Mouse (Mus musculus) layer of hippocampus, adult 11-12 months (tissue): ENCODE measurements around the gene Rasl12.

Experiments
- DNase-seq: peaks from one replicate; pipeline ENCODE4 v3.0.0; 2022; ENCODE audit warnings: low spot score

The Rasl12 gene

GRCm38 (mm10) chr9:65392638-65393364, 5.5 kb upstream of the Rasl12 start:
- peak; percentile 71 for DNase-seq

DNA sequence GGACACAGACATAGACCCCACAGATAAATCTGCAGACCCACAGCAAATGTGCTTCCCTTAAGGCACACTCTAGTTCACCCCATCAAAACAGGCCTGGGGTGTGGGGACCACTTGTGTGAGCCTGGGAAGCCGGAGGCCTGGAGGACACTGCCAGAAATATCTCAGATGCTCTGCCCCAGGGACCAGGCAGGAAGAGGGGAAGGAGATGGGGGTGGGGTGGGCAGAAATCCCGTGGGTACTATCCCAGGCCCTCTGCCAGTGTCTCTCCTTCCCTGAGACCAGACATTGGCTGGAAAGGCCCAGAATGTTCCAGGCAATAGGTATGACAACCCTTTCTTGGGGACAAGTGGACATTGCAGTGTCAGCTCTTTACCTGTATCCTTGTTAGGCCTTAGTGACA, 4.7 kb upstream of the Rasl12 start:
- no peak for DNase-seq

DNA sequence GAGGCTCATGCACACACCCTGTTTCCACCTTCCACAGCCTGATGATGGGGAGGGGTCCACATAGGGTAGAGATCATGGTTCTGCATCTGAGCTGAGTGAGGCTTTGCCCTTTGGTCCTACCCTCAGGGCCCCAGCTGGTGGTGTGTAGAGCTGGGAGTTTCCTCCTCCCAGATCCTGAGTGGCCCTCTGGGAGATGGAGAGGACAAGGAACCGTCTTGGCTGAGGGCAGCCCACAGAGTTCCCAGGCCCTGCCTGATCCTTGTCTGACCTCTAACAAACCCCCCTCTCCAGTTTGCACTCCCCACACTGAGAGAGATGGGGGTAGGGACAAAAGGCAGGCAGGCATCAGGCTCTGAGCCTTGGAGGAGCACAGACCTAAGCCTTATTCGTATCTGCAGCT, 3.9 kb upstream of the Rasl12 start:
- no peak for DNase-seq

- DNase-seq, result no peak
Measured at GRCm38 (mm10) chr9:65399934-65400333, 1.6 kb downstream of the Rasl12 start.

DNA sequence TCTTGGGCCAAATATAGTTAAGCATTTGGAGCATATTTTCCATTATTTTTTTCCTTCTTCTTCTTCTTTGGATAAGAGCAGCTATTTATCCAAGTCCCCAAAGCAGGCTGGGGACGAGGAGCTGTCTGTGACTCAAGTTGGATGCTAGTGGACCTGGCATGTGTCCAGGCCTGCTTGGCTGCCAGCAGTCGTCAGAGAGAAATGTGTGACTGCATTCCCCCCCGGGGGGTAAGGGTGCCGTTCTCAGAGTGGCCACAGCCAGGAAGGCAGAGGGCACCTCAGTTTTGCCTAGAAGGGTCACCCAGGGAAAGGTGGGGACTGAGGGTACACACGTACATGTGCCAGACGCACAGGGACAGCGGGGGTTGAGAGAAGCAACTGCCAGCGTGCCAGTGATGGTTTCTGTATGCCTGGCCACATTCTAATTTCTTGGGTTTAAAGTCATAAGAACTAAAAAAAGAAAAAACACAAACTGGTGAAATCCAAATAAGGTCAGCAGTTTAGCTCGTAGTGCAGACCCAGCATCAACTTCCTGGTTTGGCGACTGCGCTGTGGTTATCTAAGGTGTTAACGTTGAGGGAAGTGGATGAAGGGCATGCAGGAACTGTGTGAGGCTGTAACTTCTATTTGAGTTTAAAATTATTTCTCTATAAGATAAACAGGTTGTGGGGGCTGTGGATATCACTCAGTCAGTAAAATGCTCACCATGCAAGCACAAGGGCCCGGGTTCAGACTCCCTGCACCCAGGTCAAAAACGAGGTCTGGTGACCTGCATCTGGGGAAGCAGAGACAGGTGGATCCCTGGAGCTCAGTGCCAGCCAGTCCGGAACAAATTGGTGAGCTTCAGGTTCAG, 6.3 kb downstream of the Rasl12 start:
- DNase-seq, result peak; percentile 72

DNA sequence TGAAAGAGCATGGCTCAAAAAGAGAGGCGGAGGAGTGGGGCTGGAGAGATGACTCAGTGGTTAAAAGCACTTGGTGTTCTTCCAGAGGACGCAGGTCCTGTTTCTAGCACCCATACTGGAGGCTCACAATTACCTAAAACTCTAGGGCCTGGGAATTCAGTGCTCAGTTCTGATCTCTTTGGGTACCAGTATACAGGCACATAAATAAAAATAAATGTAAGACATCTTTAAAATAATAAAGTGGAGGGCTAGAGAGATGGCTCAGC, 6.8 kb downstream of the Rasl12 start:
- no peak for DNase-seq

DNA sequence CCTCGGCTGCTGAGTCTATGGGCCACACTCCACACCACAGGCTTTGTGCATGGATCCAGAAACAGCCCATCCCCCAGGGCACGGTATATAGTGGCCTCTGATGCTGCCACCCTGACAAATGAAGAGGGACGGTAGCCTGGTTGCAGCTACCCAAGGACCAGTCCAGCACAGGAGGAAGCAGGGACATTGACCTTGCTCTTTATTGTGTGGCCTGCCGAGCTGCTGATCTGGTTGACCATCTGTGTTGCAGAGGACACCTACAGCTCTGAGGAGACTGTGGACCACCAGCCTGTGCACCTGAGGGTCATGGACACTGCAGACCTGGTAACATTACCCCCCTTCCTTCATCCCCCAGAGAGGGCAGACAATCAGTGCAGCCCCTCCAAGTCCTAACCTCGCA, 9.0 kb downstream of the Rasl12 start:
- no peak for DNase-seq

DNA sequence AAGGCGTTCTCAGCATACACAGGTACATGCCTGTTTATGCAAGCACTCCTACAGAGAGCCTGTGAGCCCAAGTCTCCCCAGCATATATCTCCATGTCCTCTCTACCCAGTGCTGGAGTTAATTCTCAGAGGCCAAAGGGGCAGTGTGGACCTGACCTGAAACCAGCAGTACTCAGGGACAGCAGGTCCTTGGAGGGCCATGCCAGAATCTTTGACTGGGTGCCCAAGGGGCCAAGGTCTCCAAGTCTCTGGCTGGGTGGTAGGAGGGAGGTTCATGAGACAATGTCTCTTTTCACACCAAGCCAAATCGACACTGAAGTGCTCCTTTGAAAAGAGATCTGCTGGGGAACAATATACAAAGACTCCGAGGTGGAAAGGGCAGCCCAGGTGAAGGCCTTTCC, 9.6 kb downstream of the Rasl12 start:
- DNase-seq, result no peak

DNA sequence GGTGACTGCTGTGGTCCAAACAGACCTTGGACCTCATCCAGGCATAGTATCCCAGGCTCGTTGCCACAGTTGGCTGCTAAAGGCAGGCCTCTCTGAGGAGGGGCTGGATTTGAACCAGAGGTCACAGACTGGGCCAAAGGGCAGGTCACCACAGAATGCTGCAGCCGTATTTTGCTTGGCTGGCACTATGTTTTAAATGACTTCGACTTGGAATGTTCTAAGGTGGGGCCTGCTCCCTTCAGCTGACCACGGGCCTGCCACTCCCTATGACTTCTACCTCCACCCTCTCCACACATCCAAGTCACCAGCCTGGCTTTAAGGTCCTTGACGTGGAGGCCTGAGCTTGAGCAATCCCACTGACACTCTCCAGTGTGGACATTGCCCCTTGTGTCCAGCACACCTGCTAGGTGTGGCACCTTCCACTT, 10.6 kb downstream of the Rasl12 start:
- DNase-seq, result no peak

DNA sequence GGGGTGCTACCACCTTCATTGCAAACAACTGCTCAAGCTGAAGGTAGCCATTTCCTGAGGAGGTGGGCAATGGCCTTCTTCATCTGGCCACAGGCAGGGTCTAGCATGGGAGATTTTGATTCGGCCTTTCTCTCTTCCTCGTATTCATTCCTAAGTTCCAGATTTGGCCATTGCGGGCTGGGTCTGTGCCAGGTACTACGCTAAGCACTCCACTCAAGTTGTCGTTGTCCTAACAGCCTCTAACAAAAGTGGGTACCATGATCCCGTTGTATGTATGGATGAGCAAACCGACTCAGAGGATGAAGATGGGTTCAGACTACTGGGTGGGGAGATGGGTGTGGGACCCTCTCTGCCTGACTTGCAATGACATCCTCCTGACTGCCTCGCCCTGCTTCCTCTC, 12.1 kb downstream of the Rasl12 start:
- no peak for DNase-seq

DNA sequence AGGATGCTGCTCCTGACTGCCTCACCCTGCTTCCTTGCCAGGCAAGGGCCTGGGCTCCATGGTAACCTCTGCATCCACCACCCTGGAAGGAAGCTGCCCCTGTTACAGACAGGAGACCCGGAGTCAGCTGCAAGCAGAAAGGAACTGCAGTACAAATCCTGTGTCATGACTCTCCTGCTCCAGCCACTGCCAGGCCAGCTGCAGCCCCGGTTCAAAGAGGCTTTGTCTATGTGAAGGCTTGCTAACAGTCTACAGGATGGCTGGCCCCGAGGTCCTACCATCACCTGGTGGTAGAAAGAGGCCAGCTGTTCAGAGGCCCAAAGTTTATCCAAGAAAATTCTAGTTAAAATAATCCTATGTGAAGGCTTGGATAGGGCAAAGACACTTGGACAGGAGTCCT, 13.0 kb downstream of the Rasl12 start:
- DNase-seq, result peak; percentile 40

DNA sequence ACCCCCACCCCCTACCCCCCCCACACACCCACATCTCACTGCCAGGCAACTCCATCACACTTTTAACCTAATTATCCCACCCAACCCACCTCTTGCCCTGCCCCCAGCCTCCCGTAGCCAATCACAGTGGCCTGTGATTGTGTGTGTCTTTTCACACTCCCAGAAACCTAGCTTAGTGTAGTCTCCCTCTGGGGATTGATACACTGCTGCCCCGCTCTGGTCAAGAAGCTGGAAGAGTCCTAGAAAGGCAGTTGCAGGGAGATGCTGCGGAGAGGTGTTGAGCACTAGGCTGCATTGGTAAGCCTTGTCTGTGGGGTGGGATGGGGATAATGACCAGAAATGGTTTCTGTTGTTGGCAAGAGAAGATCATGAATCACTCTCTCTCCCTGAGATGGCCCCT, 19.4 kb downstream of the Rasl12 start:
- DNase-seq, result no peak

DNA sequence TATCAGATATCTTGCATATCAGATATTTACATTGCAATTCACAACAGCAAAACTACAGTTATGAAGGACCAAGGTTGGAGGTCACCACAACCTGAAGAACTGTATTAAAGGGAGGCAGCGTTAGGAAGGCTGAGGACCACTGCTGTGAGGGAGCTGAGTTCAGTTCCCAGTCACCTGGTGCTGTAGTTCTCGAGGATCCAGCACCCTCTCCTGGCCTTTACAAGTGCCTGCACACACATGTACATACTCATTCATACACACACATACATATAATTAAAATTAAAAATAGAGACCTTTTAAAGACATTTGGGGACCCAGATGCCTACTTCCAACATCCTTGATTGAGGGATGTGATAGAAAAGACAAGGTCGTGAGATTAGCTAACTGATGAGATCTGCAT, 21.3 kb downstream of the Rasl12 start:
- no peak for DNase-seq

DNA sequence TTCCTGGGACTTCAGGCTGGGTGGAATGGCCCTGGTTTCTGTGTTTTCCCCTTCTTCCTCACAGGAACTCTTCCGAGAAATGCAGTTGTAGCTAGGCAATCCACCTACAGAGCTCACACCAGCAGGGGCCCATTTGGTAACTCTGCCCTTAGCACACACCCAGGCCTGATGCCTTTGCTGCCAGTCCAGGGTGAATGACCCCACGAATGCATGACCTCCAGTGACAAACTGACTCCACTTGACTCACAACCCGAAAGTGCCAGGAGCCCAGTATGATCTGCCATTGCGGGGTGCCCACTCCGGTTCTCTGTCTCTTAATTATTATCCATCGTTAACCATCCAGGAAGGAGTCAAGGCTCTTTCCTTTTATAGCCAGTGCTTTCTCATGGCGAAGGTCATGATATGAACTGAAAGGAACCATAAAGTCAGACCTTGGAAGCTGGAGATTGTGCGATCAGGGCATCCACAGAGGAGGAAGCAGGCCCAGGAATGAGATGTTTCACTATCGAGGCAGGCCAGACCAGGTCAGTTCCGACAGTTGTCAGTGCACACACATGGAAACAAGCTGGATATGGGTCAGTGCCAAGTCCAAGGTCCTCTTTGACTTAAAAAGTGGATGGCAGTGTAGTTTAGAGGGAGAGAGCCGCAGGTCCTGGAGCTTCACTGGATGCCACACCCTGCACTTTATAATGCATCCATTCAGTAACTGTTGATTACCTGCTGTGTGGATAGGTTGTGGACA, 24.6 kb downstream of the Rasl12 start, which contains the start of gene Slc51b:
Slc51b (minus strand) TSS at position 196 of the 742 bp plus-strand sequence.
- DNase-seq, result no peak

GRCm38 (mm10) chr9:65424393-65424792, 26.1 kb downstream of the Rasl12 start:
- no peak for DNase-seq

- no peak for DNase-seq
Measured at GRCm38 (mm10) chr9:65427511-65427910, 29.2 kb downstream of the Rasl12 start.

GRCm38 (mm10) chr9:65428003-65428402, 29.7 kb downstream of the Rasl12 start:
- no peak for DNase-seq

DNA sequence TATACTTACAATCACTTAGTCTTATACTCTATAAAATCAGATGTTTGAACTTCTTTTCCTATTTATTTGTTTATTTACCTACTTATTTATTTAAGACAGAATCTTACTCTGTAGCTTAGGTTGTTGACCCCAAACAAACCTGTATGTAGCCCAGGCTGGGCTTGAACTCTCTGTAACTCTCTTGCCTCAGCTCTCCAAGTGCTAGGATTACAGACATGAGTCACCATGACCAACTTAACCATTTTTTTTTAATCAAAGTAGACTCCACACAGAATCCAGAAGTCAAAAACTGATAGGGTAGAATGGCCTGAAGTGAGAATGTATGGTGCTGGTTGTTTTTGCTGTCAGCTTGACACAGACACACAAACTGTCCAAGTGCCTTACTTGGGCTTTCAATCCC, 32.1 kb downstream of the Rasl12 start:
- DNase-seq, result no peak

DNA sequence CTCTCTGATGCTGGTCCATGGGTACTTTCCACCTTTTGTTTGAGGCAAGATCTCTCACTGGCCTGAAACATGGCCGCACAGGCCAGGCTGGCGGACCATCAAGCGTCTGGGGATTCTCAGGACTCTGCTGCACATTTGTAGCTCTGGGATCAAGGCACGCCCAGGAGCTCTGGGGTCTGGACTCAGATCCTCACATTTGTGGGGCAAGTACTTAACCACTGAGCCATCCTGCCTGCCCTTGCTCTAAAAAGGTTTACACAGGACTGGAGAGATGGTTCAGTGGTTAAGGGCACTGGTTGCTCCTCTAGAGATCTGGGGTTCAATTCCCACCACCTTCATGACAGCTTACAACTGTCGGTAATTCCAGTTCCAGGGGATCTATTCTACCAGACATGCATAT, 32.6 kb downstream of the Rasl12 start:
- DNase-seq, result no peak

- peak; percentile 92 for DNase-seq
Measured at GRCm38 (mm10) chr9:65432236-65432635, 33.9 kb downstream of the Rasl12 start.

DNA sequence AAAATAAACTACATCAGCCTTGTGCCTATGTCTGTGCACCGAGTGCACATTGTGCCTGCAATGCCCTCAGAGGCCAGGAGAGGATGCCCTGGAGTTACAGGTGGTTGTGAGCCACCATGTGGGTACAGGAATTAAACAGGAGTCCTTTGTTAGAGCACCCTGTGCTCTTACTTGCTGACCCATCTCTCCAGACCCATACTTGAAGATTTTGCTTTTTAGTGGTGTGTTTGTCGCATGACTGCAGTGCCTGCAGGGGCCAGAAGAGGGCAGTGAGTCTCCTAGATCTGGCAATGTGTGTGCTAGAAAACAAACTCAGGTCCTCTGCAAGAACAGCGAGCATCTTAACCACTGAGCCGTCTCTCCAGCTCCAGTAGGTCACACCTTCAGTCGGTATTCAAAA, 35.8 kb downstream of the Rasl12 start:
- DNase-seq, result peak; percentile 42

GRCm38 (mm10) chr9:65435211-65435610, 36.9 kb downstream of the Rasl12 start:
- no peak for DNase-seq
